9 mouse cellular contexts compared by ENCODE assay signal in genomic region chr2:34961481-34962036, GRCm38 (mm10). TPM values are rescaled to one million over a fixed set of nuclear protein-coding genes. Genes with fewer than 3 reads are reported as not detected.
A peak's percentile ranks its signal among the peaks of the same experiment; 100 is the strongest.
DNase-seq lines count a peak whose midpoint lies in the region; ATAC-seq and TF ChIP-seq lines count a peak whose summit lies in the region.
"Had no signal": no experiment of that assay in that cellular context is flagged by ENCODE, and none has a peak within 500 bp of the region (broad histone marks: within the 10 kb centered on the region; RNA-seq: fewer than 3 reads in every experiment).

Traf1 (minus strand) TSS chr2:34961772.

- no peak within 1 kb of the TSS for H3K9ac ChIP-seq in forebrain, embryonic 11.5 days (ENCODE audit: low read length)
- H3K9ac ChIP-seq in limb, embryonic 12.5 days (replicated peaks) = peak within 1 kb of the TSS; percentile 37; the same call in 1 of the 2 replicates
- no peak within 1 kb of the TSS for H3K9ac ChIP-seq in midbrain, embryonic 13.5 days (replicated peaks)

- H3K9me3 ChIP-seq in forebrain, embryonic 11.5 days (ENCODE audit: control insufficient read depth, low read length) = no peaks in the 10 kb centered on the region
- H3K9me3 ChIP-seq in limb, embryonic 12.5 days = no peaks in the 10 kb centered on the region
- H3K9me3 ChIP-seq in midbrain, embryonic 13.5 days = no peaks in the 10 kb centered on the region

- H3K27ac ChIP-seq in layer of hippocampus, adult 2 months = peak within 1 kb of the TSS; percentile 80
- H3K27ac ChIP-seq in forebrain, embryonic 11.5 days (ENCODE audit: low read depth, low read length) = no peak within 1 kb of the TSS
- no peak within 1 kb of the TSS for H3K27ac ChIP-seq in limb, embryonic 12.5 days
- H3K27ac ChIP-seq in midbrain, embryonic 13.5 days = no peak within 1 kb of the TSS

- no peaks in the 10 kb centered on the region for H3K36me3 ChIP-seq in forebrain, embryonic 11.5 days (ENCODE audit: control insufficient read depth, insufficient read depth, low read length)
- no peaks in the 10 kb centered on the region for H3K36me3 ChIP-seq in limb, embryonic 12.5 days
- H3K36me3 ChIP-seq in midbrain, embryonic 13.5 days = no peaks in the 10 kb centered on the region

- H3K4me2 ChIP-seq in forebrain, embryonic 11.5 days (ENCODE audit: low read depth, low read length, severe bottlenecking) = peak within 1 kb of the TSS; percentile 32
- H3K4me2 ChIP-seq in limb, embryonic 12.5 days = peak within 1 kb of the TSS; percentile 47
- H3K4me2 ChIP-seq in midbrain, embryonic 13.5 days (replicated peaks) = peak within 1 kb of the TSS; percentile 36

- no peak for ATAC-seq in forebrain, embryonic 11.5 days (replicated peaks; ENCODE audit: low FRiP score)
- ATAC-seq in hematopoietic stem cell, adult 5-6 weeks (replicated peaks in 1 of 2; ENCODE audit: insufficient read depth in 1 of 2, low FRiP score in 2 of 2, low TSS enrichment in 1 of 2, low read depth in 1 of 2, poor library complexity in 2 of 2, severe bottlenecking in 2 of 2) = peak; percentile 5 to 23; a peak in 1 of 4 replicates
- ATAC-seq in limb, embryonic 12.5 days (ENCODE audit: insufficient number of reproducible peaks, insufficient read depth, low FRiP score, low TSS enrichment, low read depth) = no peak
- ATAC-seq in midbrain, embryonic 13.5 days = 0 out of 2 replicates have a peak, but pooled peaks have one; percentile 27

- no peaks in the 10 kb centered on the region; the same call in 1 of the 2 replicates for H3K4me1 ChIP-seq in forebrain, embryonic 11.5 days (replicated peaks; ENCODE audit: control insufficient read depth, insufficient read depth, low read length)
- H3K4me1 ChIP-seq in limb, embryonic 12.5 days (replicated peaks) = peaks cover 12% of the 10 kb centered on the region; the same call in 1 of the 2 replicates
- 0 out of 2 replicates have a peak, but pooled peaks cover 4% of the 10 kb centered on the region for H3K4me1 ChIP-seq in midbrain, embryonic 13.5 days (replicated peaks)

- H3K4me3 ChIP-seq in layer of hippocampus, adult 2 months = peak within 1 kb of the TSS; percentile 38
- H3K4me3 ChIP-seq in forebrain, embryonic 11.5 days (ENCODE audit: low read depth, low read length) = no peak within 1 kb of the TSS
- H3K4me3 ChIP-seq in limb, embryonic 12.5 days (replicated peaks) = peak within 1 kb of the TSS; percentile 25
- H3K4me3 ChIP-seq in midbrain, embryonic 13.5 days (replicated peaks) = peak within 1 kb of the TSS; percentile 22; the same call in 1 of the 2 replicates
- H3K4me3 ChIP-seq: megakaryocyte, embryonic 14.5 days had no signal

- H3K27me3 ChIP-seq in forebrain, embryonic 11.5 days (ENCODE audit: control insufficient read depth, insufficient read depth, low read length) = 0 out of 2 replicates have a peak, but pooled peaks cover 2% of the 10 kb centered on the region
- H3K27me3 ChIP-seq in limb, embryonic 12.5 days = peaks cover 18% of the 10 kb centered on the region
- H3K27me3 ChIP-seq in midbrain, embryonic 13.5 days = no peaks in the 10 kb centered on the region

- no peak for DNase-seq in layer of hippocampus, adult 2 months (ENCODE audit: low spot score in 2 of 2)
- DNase-seq in layer of hippocampus, adult 9-10 months (ENCODE audit: low spot score) = no peak
- DNase-seq in forebrain, embryonic 11.5 days (ENCODE audit: low spot score) = no peak
- DNase-seq in thymus, adult 18-20 months = peak; percentile 54 to 70
- DNase-seq in layer of hippocampus, postnatal 14 days (ENCODE audit: low spot score in 2 of 2) = no peak

- no peak for TF ChIP-seq CTCF in layer of hippocampus, adult 2 months (conservative IDR thresholded peaks at IDR 0.05)

- 18% methylated on average over 20 of the region's 20 CpGs for WGBS in forebrain, embryonic 11.5 days
- WGBS in limb, embryonic 12.5 days = 17% methylated on average over 20 of the region's 20 CpGs
- 20% methylated on average over 20 of the region's 20 CpGs for WGBS in midbrain, embryonic 13.5 days

RNA-seq across cellular contexts. Expression of gene Traf1, which starts in this region (rescaled TPM):
- 1 to 10 TPM; 3.5 to 3.8 TPM for total RNA-seq in layer of hippocampus, adult 2 months (2021)
- 0.33 and 0.37 TPM in 2 replicates for polyA plus RNA-seq in forebrain, embryonic 11.5 days (2014; fragmentation: Nextera tagmentation; extraction: Ambion mirVana)
- total RNA-seq in hematopoietic stem cell, adult 5-6 weeks (2017) = 6.3 and 11.3 TPM in 2 replicates
- polyA plus RNA-seq in limb, embryonic 12.5 days (2016; fragmentation: Nextera tagmentation; extraction: Ambion mirVana) = 0.58 and 0.61 TPM in 2 replicates
- polyA plus RNA-seq in midbrain, embryonic 13.5 days (2015; fragmentation: Nextera tagmentation; extraction: Ambion mirVana) = 0.59 and 0.79 TPM in 2 replicates
- total RNA-seq in layer of hippocampus, postnatal 14 days (2021) = 1 to 10 TPM; 1.1 to 3.0 TPM

Comparison
In these comparisons a context has a peak if more than half of its experiments do, and no peak if none do; other contexts are left out.
1. Peak in ATAC-seq, H3K4me3 ChIP-seq and H3K4me2 ChIP-seq in midbrain, embryonic 13.5 days; RNA of the gene not detected or under 1 TPM.
2. DNase-seq: peak in thymus, adult 18-20 months (2 of 2); none in layer of hippocampus, adult 2 months (0 of 2), layer of hippocampus, adult 9-10 months (single experiment), forebrain, embryonic 11.5 days (single experiment) and layer of hippocampus, postnatal 14 days (0 of 2).
3. ATAC-seq: peak in hematopoietic stem cell, adult 5-6 weeks (2 of 2); none in forebrain, embryonic 11.5 days (single experiment) and limb, embryonic 12.5 days (single experiment).
4. Peak in every context shown above with its lines, with median percentiles within 50 percentile points of each other: H3K4me2 ChIP-seq.